Mouse (Mus musculus) heart, embryonic 12.5 days (tissue): ENCODE measurements at regions not wholly inside any gene's neighbourhood (a gene's known extent, or its start where the extent isn't known, plus 50 kb on each side); places are given as distances from the start of the nearest gene placed in this dataset.
A peak's percentile ranks its signal among the peaks of the same experiment; 100 is the strongest.

Experiments
- ATAC-seq: fragments of 200-750 bp; cut with Nextera tagmentation; 2 replicates; pipeline ENCODE4 v1.8.0; 2017; ENCODE audit warnings: moderate TSS enrichment, moderate library complexity; ENCODE audit not compliant: insufficient number of reproducible peaks, low FRiP score
- H3K27ac ChIP-seq: fragments of 300-500 bp; sonication (generic); 2 replicates; pipeline ENCODE4 v1.5.1; 2016; ENCODE audit warnings: mild to moderate bottlenecking, moderate library complexity; ENCODE audit not compliant: poor library complexity, severe bottlenecking
- H3K27me3 ChIP-seq: fragments of 300-500 bp; sonication (generic); replicated peaks from 2 replicates; pipeline ENCODE4 v1.6.1; 2016; ENCODE audit warnings: mild to moderate bottlenecking, moderate library complexity
- H3K36me3 ChIP-seq: fragments of 300-500 bp; sonication (generic); 2 replicates; pipeline ENCODE4 v1.6.1; 2016; ENCODE audit warnings: mild to moderate bottlenecking, moderate library complexity
- H3K4me1 ChIP-seq: fragments of 300-500 bp; sonication (generic); replicated peaks from 2 replicates; pipeline ENCODE4 v1.6.1; 2016; ENCODE audit warnings: mild to moderate bottlenecking
- H3K4me2 ChIP-seq: fragments of 300-500 bp; sonication (generic); 2 replicates; pipeline ENCODE4 v1.6.1; 2016; ENCODE audit warnings: mild to moderate bottlenecking, moderate library complexity
- H3K4me3 ChIP-seq: fragments of 300-500 bp; sonication (generic); 2 replicates; pipeline ENCODE4 v1.5.1; 2016; ENCODE audit warnings: mild to moderate bottlenecking
- H3K9ac ChIP-seq: fragments of 300-500 bp; sonication (generic); 2 replicates; pipeline ENCODE4 v1.6.1; 2016; ENCODE audit warnings: mild to moderate bottlenecking, moderate library complexity
- H3K9me3 ChIP-seq: fragments of 300-500 bp; sonication (generic); replicated peaks from 2 replicates; pipeline ENCODE4 v1.6.1; 2016; ENCODE audit warnings: mild to moderate bottlenecking, moderate library complexity
- WGBS: fragments of 180-500 bp; shearing (Covaris S2); methylation state at CpG from one replicate; pipeline ENCODE4 v1.1.7; 2016; 5-methylcytosine and 5-hydroxymethylcytosine counted together

DNA sequence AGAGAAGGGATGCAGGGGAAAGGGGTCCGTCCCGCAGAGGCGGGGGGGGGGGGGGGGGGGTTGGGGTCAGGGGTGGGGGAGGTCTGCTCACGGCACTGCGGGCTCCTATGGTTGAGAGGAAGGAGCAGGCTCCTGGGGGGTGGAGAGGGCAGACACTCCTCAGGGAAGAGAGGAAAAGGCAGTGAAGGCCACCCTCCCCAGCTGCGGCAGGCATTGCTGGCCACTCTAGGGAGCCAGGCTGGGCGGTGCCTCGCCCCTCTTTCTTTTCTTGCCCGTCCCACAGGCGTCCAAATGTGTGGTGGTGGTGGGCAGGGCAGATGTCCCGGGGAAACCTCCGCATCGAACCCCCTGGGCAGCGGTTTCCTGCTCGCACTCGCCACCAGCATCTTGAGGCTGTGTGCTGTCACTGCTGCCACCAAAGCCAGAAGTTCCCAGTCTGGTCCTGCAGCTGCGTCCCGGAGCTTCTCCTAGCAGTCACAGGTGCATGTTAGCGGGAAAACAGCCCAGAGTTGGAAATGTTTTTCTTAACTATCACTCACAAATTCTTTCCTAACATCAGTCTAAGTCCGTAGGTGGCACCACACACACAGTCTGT is 110.4 kb downstream of the Dsel start:
- Histone ChIP-seq H3K9ac (0 out of 2 replicates have a peak overlapping the region, but pooled peaks have one; percentile 48), H3K4me2 (peak overlapping the region; percentile 76), H3K4me3 (peak overlapping the region; percentile 38), H3K27me3 (no peaks in the 10 kb centered on the region), H3K9me3 (no peaks in the 10 kb centered on the region), H3K27ac (no peak overlapping the region), H3K4me1 (peaks cover 3% of the 10 kb centered on the region; the same call in 1 of the 2 replicates), H3K36me3 (no peaks in the 10 kb centered on the region)
- no peak for ATAC-seq
- 11% methylated on average over 17 of the region's 20 CpGs for WGBS
